Mouse (Mus musculus) neural tube, embryonic 10.5 days (tissue): ENCODE measurements around the gene Zfp472.

Experiments used
- DNase-seq: peaks from one replicate; pipeline ENCODE4 v3.0.0-alpha.2; 2017; ENCODE audit warnings: low spot score; ENCODE audit errors: extremely low spot score

Gene Zfp472

DNA sequence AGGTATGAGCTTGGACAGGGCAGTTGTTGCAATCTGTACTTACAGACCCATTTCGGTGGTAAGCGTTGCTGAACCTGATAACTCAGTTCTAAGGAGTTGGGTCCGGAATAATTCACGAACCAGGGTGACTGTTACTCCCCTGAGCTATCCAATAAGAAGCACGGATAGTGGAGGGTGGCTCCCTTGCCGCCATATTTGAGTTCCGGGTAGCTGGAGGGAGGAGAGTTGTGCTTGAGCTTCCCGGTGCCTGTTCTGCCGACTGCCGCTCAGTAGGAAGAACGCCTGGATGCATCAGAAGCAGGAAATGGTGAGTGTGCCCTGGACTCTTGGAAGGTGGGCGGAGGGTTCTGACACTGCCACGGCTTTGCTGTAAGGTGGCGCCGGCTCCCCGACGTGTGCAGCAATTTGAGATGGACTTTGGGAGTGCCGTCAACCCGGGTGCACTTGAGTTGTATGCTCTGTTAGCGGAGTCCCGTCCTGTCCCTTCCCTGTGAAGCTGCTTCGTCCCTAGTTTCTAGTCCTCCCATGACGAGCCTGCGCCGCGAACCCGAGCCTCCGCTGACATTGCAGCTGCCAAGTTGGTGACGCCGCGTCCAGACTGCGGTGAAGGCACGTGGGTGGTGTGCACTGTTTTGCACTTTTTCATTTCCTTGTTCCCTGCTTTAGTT, at the start of gene Zfp472:
TSS of gene Zfp472 (plus strand) at position 192 of the 668 bp plus-strand sequence.
- DNase-seq = peak; percentile 94

DNA sequence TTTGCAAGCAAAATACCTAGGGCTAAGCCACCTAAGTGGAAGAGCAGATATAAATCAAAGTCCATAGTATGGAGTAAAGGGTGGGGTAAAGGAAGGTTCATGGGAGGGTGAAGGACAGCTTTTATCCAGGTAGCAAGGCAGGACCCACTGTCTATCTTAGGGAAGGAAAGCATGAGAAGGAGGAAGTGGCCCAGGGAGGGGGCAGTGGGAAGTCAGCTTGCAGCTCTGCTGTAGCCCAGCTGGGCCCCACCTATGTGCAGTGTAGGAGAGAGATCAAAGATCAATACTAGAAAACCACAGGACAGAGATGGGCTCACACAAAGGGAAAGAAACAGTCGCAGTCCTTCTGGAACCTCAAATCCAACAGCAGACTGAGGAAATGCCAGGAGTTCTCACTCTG, 49.5 kb upstream of the Zfp472 start:
- DNase-seq = no peak

DNA sequence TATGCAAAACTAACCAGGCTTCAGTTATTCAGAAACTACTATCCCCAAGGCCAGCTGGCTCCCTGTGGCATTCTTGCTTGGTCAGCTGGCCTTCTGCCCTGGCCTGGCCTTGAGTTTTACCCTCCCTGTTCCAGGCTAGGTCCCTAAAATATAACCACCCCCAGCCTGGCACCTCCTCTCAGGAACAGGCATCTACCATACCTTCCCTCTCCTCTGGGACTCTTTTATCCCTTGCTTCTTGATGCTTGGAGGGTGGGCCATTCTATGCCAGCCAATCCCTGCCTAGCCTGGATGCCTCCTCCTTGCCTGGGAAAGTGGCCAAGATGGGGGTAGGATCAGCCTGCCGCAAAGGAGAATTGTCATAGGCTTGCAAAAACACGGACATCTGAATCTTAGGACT, 48.5 kb upstream of the Zfp472 start, which contains the start of gene Cyp4f14:
TSS of gene Cyp4f14 (minus strand) at position 212 of the 400 bp plus-strand sequence.
- DNase-seq = no peak

DNA sequence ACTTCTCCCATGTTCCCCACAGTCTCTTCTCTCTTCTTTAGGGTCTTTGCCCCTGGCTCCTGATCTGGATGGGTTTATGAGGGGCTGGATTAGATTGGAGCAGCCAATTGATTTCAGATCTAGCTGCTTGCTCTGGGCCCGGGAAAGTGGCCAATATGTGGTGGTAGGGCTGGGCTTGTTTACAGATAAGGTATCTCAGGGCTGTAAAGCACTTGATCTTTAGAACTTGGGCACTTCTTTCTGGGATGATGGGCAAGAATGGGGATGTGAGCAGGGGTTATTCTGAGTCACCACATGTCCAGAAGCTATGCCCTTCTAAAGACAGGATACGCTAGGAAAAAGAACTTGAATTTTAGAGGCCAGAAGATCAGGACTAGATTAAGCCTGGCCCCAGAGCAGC, 46.5 kb upstream of the Zfp472 start:
- no peak for DNase-seq

DNA sequence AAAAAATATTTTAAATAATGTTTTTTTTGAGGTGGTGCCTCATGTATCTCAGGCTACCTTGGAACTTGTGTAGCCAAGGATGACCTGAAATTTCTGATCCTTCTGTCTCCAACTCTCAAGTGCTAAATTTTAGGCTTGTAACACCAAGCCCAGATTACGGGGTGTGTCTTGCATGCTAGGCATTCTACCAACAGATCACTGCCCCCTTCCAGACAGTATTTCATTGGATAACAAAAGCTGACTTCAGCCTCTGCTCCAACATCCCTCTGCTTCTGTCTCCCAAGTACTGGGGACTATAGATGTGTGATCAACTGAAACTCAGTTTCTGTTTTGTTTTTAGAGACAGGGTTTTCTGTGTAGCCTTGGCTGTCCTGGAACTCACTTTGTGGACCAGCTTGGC, 41.9 kb upstream of the Zfp472 start:
- no peak for DNase-seq

DNA sequence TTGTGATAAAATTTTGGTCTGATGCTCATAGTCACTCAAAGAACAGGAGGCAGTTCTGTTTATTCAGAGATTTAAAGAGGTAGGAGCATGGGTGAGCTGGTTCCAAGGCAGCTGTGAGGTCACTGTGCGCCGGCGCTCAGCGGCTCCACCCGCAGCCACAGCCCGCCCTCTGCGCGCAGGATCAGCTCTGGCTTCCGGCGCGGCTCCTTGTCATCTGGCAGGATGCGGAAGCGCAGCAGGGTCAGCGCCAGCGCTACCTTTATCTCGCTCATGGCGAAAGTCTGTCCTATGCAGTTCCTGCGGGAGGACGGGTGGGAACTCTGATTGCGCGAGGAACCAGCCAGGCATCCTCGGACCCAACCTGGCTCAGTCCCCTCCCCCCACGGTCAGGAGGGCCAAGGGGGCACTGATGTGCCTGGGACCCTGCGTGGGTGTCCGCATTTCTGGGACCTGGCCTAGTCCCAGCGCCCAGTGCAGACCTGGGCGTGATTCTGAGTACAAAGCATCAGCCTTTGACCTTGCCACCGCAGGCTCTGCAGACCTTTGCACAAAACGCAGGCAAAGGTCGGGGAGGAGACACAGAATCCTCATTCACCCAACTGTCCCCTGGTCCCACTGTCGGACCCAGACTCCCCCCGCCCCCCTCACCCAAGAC, 40.8 kb upstream of the Zfp472 start:
- peak; percentile 80 for DNase-seq

DNA sequence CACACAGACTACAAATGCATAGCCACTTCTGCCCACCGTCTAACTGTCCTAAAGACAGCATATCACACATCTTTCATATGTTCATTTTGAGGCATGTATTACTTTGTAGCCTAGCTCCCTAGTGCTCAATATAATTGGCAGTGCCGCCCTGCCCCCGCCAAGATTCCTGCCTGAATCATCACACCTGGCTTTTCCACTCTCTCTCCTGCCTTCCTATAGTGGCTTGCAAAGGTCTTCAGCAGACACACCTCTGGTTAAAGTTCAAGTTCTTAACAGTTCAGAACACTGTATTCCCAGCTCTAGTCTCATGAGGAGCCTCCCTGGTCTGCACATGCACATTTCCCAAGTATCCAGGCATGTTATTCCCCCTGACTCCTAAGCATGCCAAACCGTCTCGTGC, 37.8 kb upstream of the Zfp472 start:
- no peak for DNase-seq

DNA sequence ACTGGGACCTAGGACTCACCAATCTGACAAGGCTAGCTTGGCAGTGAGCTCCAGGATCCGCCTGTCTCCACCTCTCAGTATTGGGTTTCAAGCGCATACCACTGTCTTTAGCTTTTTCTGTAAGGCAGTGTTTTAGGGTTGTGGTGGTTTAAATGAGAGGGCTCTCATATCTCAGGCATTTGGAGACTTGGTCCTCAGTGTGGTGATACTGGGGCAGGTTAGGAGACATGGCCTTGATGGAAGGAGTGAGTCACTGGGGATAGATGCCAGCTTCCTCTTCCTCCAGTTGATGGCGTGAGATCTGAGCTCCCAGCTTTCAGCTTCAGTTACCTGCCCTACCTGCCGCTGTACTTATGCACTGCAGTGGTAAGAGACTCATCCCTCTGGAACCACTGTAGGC, 25.8 kb upstream of the Zfp472 start:
- no peak for DNase-seq

DNA sequence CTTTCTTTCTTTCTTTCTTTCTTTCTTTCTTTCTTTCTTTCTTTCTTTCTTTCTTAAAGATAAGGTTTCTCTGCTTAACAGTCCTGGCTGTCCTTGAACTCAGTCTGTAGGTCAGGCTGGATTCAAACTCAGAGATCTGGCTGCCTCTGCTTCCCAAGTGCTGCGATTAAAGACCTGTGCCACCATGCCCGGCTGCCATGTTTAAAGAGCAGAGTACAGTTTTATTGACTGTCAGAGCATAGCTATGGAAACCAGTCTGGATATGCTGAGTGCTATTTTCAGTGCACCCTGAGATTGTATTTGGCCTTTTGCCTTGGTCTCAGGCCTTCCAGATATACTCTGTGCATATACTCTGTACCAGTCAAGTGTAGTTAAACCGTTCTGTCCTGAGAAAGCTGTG, 22.0 kb upstream of the Zfp472 start:
- no peak for DNase-seq

DNA sequence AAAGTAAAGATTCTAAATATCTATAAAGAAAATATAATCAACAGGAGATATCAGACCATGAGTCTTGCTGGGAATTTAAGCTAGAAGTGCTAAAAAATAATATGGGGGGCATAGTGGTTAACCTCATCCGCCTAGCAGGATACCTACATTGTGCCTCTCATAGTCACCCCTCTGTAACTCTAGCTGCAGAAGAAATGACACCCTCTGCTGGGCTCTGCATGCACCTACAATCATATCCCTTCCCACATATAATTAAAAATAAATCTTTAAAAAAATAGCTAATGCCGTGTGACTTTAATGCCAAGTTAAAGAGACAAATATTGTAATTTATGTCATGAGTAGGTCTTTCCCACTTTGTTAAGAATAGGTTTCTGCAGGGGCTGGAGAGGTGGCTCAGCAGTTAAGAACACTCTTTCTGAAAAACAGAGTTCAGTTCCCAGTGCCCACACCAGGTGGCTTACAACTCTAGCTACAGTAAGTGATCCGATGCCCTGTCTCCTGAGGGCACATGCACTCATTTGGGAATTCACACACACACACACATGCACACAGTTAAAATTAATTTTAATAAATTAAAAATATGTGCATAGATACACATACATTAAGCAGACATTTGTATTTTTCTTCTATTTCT, 21.1 kb upstream of the Zfp472 start:
- DNase-seq = no peak

DNA sequence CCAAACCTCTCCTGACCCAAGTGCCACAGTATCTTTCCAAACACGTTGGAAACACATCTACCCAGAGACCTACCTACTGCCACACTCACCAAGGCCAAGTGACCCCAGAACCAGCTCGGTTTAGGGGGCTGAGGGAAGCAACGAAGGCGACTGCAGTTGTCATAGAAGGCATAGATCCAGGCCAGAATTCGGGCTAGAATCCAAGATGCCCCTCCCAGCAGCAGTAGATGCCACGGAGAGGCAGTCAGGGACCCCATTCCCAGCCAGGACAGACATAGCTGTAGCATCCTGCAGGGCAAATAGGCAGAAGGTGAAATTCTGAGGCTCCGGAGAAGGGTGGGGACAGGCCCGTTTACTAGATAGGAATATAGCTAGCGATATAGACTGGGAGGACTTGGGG, 18.9 kb upstream of the Zfp472 start:
- DNase-seq = no peak

DNA sequence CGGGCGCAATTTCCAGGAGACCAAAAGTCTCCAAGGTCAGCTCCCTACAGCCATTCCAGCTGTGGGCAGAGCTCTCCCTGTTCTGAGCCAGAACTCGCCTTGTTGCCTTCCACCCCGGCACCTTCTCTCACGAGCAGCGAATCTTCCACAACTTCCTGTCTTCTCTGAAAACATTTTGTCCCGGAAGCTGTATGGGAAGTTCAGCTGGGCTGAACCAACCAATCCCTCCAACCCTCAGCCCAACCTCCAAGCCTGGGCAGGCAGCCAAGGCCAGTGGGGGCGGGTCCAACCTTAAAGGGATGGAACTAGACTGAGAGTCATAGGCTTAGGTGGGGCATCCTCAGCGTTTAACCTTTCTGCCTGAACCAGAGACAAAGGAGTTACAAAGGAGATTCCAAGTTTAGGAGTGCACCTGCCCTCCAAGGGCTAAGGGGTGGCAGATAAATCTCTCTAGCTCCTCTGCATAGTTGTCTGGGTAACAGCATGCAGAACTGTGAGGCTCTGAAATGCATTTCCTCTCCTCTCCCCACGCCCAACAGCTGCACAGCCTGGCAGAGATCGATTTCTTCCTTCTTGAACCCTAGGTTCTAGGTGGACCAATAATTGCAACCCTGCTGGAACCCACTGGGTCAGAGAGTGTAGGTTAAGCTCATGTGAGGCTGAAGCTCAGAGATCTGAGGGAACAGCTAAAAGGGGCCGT, 18.2 kb upstream of the Zfp472 start, which contains the start of gene Cyp4f13:
TSS of gene Cyp4f13 (minus strand) at position 188 of the 700 bp plus-strand sequence.
- peak; percentile 40 for DNase-seq

DNA sequence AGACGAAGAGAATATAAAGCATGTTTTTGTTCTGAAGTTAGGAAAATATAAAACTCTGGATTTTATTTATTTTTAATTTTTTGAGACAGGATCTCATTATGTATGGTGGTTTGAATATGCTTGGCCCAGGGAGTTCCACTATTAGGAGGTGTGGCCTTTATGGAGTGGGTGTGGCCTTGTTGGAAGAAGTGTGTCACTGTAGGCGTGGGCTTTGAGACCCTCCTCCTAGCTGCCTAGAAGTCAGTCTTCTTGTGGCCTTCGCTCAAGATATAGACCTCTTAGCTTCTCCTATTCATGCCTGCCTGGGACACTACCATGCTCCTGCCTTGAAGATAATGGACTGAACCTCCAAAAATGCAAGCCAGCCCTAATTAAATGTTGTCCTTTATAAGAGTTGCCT, 15.5 kb upstream of the Zfp472 start:
- no peak for DNase-seq

DNA sequence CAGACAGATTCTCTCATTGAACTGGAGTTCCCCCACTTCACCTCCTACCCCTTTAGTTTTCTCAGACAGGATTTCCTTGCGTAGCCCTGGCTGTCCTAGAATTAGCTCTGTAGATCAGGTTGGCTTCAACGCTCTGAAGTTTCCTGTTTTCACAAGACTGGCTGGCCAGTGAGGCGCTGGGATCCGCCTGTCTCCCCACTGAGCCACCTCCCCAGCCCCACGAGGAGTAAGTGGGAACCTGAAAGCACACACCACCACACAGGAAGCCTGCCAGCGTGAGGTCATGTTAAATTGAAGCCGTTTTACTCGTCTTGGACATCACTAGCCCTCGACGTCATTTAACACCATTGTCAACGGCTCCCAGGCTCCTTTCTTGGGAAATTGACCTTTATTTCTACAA, 14.6 kb upstream of the Zfp472 start:
- DNase-seq = no peak

DNA sequence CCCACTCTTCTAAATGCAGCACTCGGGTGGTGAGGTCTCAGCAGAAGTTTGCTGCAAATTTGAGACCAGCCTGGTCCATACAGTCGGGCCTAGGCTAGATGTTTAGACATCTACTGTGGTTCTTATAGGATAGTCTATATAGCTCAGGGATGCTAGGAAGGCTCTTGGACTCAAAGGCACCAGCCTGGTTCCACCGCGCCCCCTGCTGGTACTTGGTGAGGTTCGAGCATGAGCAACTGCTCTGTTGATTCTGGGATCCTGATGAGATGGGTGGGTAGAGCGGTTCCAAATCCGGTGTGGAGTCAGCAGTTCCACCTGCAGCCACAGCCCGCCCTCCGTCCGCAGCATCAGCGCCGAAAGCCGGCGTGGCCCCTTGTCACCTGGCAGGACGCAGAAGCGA, 14.2 kb upstream of the Zfp472 start:
- DNase-seq = peak; percentile 56

DNA sequence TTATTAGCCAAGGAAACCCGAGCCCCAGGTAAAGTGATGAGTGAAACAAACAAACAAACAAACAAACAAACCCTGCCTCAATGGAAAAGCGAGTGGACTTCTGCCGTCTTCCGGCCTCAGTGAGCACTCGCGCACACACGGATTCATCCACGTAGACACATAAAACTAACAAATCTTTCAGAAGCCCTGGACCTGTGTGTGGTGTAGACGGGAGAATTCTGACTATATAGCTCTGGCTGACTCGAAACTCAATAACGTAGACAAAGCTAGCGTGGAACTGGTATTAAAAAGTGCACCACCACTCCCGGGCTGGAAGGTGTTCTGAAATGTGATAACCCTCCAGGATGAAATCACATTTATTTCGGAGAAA, 376 bp upstream of the Zfp472 start:
- DNase-seq = no peak

DNA sequence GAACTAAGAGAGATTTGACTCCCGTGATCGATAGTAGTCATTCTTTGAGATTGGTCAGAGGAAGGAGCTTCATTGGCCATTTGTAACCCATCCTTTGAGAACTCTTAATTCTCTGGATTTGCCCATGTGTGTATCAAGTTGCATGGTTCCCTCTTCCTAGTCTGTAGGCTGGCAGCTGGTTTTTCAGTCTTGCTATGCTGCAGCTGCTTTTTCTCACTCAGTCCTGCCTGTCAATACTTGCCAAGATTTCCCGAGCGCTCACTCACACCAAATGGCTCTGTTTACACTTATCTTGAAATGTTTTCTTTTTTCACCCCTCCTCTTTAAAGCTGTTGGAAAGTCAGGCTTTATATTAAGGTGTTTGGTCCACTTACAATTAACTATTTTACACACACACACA, 15.7 kb downstream of the Zfp472 start:
- no peak for DNase-seq

DNA sequence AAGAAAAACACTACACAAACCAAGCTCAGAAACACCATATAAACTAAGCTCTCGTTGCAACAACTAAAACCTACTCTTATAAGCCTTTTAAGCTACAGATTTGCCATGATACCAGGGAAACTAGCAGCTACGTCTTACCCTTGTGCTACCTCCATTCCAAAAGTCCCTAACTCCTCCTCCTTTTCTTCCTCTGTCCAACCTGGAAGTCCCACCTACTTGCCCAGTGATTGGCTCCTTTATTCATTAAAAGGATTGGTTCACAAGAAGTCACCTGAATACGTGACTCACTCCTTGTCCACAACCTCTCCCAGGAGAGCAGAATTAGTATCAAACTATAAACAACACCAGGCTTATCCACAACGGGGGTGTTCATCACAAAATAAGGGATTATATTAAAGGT, 20.7 kb downstream of the Zfp472 start:
- no peak for DNase-seq

DNA sequence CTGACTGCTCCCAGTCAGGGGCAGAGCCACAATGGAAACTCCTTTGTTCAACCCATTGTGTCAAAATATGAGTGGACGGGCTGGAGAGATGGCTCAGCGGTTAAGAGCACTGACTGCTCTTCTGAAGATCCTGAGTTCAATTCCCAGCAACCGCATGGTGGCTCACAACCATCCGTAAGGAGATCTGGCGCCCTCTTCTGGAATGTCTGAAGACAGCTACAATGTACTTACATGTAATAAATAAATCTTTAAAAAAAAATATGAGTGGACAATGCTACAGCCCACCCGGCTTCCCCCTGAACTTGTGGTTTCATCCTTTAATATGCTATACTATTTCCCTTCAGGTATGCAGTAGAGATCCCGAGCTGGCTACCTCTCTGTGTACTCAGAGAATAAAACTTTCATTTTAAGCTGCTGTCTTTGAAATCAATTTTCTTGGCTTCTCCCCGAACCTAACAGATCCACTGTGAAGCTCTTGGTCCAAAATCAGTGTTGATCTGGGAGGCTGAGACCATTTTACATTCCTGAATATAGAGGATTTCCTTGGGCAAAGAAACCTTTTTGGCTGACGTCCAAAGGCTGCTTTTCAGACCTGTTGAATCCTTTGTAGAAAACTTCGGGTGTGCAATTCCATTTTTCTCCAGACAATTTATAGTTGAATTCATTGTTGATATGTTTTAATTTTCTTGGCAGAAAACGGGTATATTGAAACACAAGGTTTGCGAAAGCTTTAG, 26.5 kb downstream of the Zfp472 start:
- no peak for DNase-seq

DNA sequence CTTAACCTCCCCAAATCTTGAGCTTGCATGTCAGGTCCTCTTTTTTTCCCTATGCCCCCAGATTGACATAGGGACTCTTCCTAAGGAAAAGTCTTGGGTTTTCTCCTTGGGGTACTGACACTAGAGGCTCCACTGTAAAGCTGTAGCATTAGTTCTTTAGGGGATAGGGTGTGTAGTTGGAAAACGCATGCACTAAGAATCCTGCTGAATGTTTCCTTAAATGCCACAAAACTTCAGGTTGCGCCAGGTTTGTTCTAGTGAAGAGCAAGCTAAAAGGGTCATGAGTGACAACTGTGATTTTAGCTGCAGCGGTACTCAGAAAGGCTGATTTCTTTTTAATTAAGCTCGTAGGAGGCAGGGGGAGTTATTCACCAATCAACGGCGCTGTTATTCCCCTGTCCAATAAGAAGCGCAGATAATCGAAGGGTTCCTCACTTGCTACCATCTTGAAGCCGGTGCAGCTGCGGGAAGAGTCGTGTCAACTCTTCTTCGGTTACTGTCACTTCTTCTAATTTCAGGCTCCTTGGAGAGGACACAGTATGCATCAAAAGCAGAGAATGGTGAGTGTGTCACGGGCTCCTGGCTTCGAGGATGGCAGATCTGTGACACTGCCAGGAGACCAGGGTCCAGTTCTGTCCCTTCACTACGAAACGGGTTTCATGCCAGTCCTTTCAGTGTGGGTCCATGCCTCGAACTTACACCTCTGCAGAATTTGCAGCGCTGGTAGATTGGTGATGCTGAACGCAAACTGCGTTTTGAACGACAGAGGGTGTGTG, 27.3 kb downstream of the Zfp472 start, which contains the start of gene Zfp952:
TSS of gene Zfp952 (plus strand) at position 431 of the 776 bp plus-strand sequence.
- DNase-seq = peak; percentile 78

DNA sequence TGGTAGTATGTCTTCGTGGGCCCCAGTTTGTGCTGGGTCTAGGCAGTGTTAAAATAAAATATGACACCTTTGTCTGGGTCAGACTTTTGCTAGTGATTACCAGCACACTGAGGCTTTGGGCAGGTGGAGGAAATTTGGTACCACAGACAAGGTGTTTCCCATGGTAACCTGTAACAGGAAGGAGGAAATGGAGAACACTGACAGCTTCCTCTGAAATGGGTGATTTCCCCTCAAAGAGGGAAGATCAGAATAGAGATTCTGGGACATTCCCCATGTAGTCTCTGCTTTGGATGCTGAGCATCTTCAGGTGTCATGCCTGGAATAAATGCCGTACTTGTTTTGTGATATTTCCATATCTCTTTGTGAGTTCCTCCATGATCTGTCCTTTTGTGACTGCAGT, 32.9 kb downstream of the Zfp472 start:
- no peak for DNase-seq
